Mouse (Mus musculus): ENCODE results near the gene Oasl1. TPM values are rescaled to one million over a fixed set of nuclear protein-coding genes. Genes with fewer than 3 reads are reported as not detected.

The Oasl1 gene
- polyA plus RNA-seq, 1 experiment = 10.1 TPM

DNA sequence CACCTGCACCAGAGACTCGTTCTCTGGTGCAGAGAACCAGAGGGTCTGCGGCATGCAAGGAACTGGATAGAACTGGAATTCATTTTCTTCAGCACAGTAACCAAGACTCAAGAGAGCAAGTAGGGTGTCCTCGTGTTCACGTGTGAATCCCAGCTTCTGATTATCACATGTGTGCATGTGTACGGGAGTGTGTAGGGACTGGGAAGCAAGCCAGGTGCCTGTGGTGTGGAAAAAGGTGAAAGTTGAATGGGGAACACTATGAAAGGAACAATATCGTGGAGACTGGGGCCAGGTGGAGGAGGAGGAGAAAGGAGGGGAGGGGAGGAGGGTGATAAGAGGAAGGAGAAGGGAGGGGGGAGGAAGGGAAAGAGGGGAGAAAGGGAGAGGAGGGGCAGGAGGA is 36.2 kb upstream of the Oasl1 start:
- H3K4me1 ChIP-seq (ENCODE audit: control insufficient read depth, insufficient read depth, insufficient read length) = no peaks in the 10 kb centered on the region
- WGBS = 56% methylated on average over 6 of the region's 6 CpGs
- no peak for DNase-seq (ENCODE audit: low read depth in 1 of 2, low spot score in 2 of 2)
- H3K4me3 ChIP-seq (ENCODE audit: extremely low read depth, insufficient read depth, insufficient read length) = no peak overlapping the region
- no peaks in the 10 kb centered on the region for H3K36me3 ChIP-seq (ENCODE audit: control insufficient read depth, insufficient read depth, low read length)
- no peak for TF ChIP-seq POLR2A (IDR thresholded peaks at IDR 0.05; ENCODE audit: low read depth, low read length)
- no peak for TF ChIP-seq CTCF (IDR thresholded peaks at IDR 0.05; ENCODE audit: extremely low read depth, insufficient read depth, insufficient read length, insufficient replicate concordance)
- H3K27ac ChIP-seq (ENCODE audit: insufficient read depth, low read length) = no peak overlapping the region
- H3K27me3 ChIP-seq (ENCODE audit: control insufficient read depth, insufficient read depth, low read length) = no peaks in the 10 kb centered on the region

DNA sequence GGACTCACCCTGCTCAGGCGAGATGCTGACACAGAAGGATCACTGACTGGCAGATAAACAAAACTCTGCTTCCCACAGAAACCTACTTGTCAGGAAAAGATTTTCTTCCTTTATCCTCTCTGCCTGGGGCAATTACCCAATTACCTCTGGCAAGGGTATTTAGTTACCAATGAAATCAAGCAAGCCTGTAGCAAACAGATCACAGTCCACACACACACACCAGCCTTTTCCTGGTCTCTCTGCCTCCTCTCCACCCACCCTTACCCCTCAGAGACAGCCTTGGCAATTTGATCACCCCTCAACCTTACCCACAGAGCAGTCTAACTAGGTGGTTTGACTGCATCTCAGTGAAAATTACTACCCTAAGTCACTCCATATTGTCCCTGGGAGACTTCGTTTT is 34.0 kb upstream of the Oasl1 start:
- no peak overlapping the region for H3K4me3 ChIP-seq (ENCODE audit: extremely low read depth, insufficient read depth, insufficient read length)
- no peaks in the 10 kb centered on the region for H3K4me1 ChIP-seq (ENCODE audit: control insufficient read depth, insufficient read depth, insufficient read length)
- WGBS = 95% methylated on average over 2 of the region's 2 CpGs
- TF ChIP-seq CTCF (IDR thresholded peaks at IDR 0.05; ENCODE audit: extremely low read depth, insufficient read depth, insufficient read length, insufficient replicate concordance) = no peak
- TF ChIP-seq POLR2A (IDR thresholded peaks at IDR 0.05; ENCODE audit: low read depth, low read length) = no peak
- H3K27ac ChIP-seq (ENCODE audit: insufficient read depth, low read length) = no peak overlapping the region
- no peak for DNase-seq (ENCODE audit: low read depth in 1 of 2, low spot score in 2 of 2)
- no peaks in the 10 kb centered on the region for H3K27me3 ChIP-seq (ENCODE audit: control insufficient read depth, insufficient read depth, low read length)
- no peaks in the 10 kb centered on the region for H3K36me3 ChIP-seq (ENCODE audit: control insufficient read depth, insufficient read depth, low read length)

- no peaks in the 10 kb centered on the region for H3K27me3 ChIP-seq (ENCODE audit: control insufficient read depth, insufficient read depth, low read length)
- H3K27ac ChIP-seq (ENCODE audit: insufficient read depth, low read length) = no peak overlapping the region
- no peaks in the 10 kb centered on the region for H3K36me3 ChIP-seq (ENCODE audit: control insufficient read depth, insufficient read depth, low read length)
- no peak for DNase-seq (ENCODE audit: low read depth in 1 of 2, low spot score in 2 of 2)
- TF ChIP-seq POLR2A (IDR thresholded peaks at IDR 0.05; ENCODE audit: low read depth, low read length) (no peak), CTCF (IDR thresholded peaks at IDR 0.05; ENCODE audit: extremely low read depth, insufficient read depth, insufficient read length, insufficient replicate concordance) (no peak)
- WGBS = 90% methylated on average over 4 of the region's 4 CpGs
- peaks cover 7% of the 10 kb centered on the region; the same call in 1 of the 2 replicates for H3K4me1 ChIP-seq (ENCODE audit: control insufficient read depth, insufficient read depth, insufficient read length)
- H3K4me3 ChIP-seq (ENCODE audit: extremely low read depth, insufficient read depth, insufficient read length) = no peak overlapping the region
Observed at GRCm38 (mm10) chr5:114895542-114895941, 27.5 kb upstream of the Oasl1 start.

DNA sequence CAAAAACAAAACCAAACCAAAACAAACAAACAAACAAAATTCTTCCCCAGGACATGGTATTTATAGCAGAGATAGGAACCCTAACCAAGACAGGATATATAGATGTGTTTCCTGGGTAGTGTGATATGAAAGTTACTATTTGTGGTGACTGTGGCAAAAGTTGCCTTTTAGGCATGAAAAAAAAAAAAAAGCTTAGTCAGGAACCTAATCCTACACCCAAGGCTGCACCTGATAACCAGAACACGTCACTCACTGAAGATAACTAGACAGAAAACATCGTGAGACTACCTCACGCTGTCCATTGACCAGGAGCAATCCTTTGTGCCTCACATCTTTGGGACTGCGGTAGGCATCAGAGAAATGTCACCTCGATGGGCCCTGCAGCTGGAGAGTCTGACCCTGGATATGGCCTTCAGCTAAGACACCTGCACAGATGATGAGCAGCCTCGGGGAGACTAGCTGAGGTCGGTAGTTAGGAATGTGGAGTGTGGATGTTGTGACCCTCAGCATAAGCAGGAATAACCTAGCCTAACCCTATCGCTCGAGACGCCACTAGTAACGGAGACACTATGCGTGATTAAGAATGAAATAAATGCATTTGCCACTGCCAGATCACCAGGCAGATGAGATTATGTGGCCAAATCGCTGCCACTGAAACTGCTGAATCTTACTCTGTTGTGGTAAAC is 26.2 kb upstream of the Oasl1 start, which contains the start of gene Oasl2:
TSS of gene Oasl2 (plus strand) at position 249 of the 686 bp plus-strand sequence.
- Histone ChIP-seq H3K36me3 (ENCODE audit: control insufficient read depth, insufficient read depth, low read length) (no peaks in the 10 kb centered on the region), H3K4me1 (ENCODE audit: control insufficient read depth, insufficient read depth, insufficient read length) (peaks cover 7% of the 10 kb centered on the region; the same call in 1 of the 2 replicates), H3K27me3 (ENCODE audit: control insufficient read depth, insufficient read depth, low read length) (no peaks in the 10 kb centered on the region), H3K27ac (ENCODE audit: insufficient read depth, low read length) (peak within 1 kb of the TSS; percentile 36), H3K4me3 (ENCODE audit: extremely low read depth, insufficient read depth, insufficient read length) (peak within 1 kb of the TSS; percentile 55)
- WGBS = 25% methylated on average over 13 of the region's 13 CpGs
- DNase-seq (ENCODE audit: low read depth in 1 of 2, low spot score in 2 of 2) = no peak
- TF ChIP-seq POLR2A (IDR thresholded peaks at IDR 0.05; ENCODE audit: low read depth, low read length) (no peak), CTCF (IDR thresholded peaks at IDR 0.05; ENCODE audit: extremely low read depth, insufficient read depth, insufficient read length, insufficient replicate concordance) (no peak)

DNA sequence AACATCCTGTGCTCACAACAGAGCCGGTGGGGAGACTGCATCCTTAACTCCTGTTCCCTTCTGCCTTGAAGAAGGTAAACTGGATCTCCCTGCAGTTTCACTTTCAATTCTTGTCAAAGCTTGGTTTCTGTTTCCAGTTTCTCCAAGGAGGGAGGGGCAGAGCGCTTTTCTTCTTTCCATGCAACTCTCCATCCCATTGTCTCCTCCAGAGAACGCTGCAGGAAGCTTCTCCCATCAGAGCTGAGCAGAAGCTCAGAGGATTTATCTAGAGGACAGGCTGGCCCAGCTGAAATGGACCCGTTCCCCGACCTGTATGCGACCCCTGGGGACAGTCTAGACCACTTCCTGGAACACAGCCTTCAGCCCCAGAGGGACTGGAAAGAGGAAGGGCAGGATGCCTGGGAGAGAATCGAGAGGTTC is 25.7 kb upstream of the Oasl1 start:
- WGBS = 1% methylated on average over 7 of the region's 7 CpGs
- Histone ChIP-seq H3K4me1 (ENCODE audit: control insufficient read depth, insufficient read depth, insufficient read length) (peaks cover 7% of the 10 kb centered on the region; the same call in 1 of the 2 replicates), H3K36me3 (ENCODE audit: control insufficient read depth, insufficient read depth, low read length) (no peaks in the 10 kb centered on the region), H3K27me3 (ENCODE audit: control insufficient read depth, insufficient read depth, low read length) (no peaks in the 10 kb centered on the region), H3K4me3 (ENCODE audit: extremely low read depth, insufficient read depth, insufficient read length) (peak overlapping the region; percentile 55), H3K27ac (ENCODE audit: insufficient read depth, low read length) (peak overlapping the region; percentile 36)
- TF ChIP-seq POLR2A (IDR thresholded peaks at IDR 0.05; ENCODE audit: low read depth, low read length) (no peak), CTCF (IDR thresholded peaks at IDR 0.05; ENCODE audit: extremely low read depth, insufficient read depth, insufficient read length, insufficient replicate concordance) (no peak)
- DNase-seq (ENCODE audit: low read depth in 1 of 2, low spot score in 2 of 2) = peak in 1 of 2 experiments; percentile 14

- Histone ChIP-seq H3K4me3 (ENCODE audit: extremely low read depth, insufficient read depth, insufficient read length) (no peak overlapping the region), H3K36me3 (ENCODE audit: control insufficient read depth, insufficient read depth, low read length) (no peaks in the 10 kb centered on the region), H3K27ac (ENCODE audit: insufficient read depth, low read length) (no peak overlapping the region), H3K4me1 (ENCODE audit: control insufficient read depth, insufficient read depth, insufficient read length) (peaks cover 7% of the 10 kb centered on the region; the same call in 1 of the 2 replicates), H3K27me3 (ENCODE audit: control insufficient read depth, insufficient read depth, low read length) (no peaks in the 10 kb centered on the region)
- DNase-seq (ENCODE audit: low read depth in 1 of 2, low spot score in 2 of 2) = no peak
- WGBS = 28% methylated on average over 7 of the region's 7 CpGs
- TF ChIP-seq POLR2A (IDR thresholded peaks at IDR 0.05; ENCODE audit: low read depth, low read length) (no peak), CTCF (IDR thresholded peaks at IDR 0.05; ENCODE audit: extremely low read depth, insufficient read depth, insufficient read length, insufficient replicate concordance) (no peak)
Observed at GRCm38 (mm10) chr5:114898857-114899256, 24.2 kb upstream of the Oasl1 start.

DNA sequence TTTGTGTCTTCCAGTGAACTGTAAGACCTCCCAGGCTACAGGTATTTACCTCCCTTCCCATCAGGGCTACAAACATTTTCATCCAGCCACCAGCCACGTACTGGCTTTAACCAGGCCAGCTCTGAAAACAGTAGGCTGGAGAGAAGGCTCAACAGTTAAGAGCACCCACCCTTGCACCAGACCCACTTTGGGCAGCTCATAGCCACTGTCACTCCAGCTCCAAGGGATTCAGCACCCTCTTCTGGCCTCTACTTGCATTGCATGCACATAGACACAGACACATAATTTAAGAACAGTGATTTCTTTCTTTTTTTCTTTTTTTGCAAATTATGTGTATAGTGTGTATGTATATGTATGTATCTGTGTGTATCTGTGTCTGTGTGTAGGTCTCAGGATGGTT is 20.6 kb upstream of the Oasl1 start:
- peak in 1 of 2 experiments; percentile 39 for DNase-seq (ENCODE audit: low read depth in 1 of 2, low spot score in 2 of 2)

More for the DNA sequence above, 20.6 kb upstream of the Oasl1 start:
- Histone ChIP-seq H3K4me1 (ENCODE audit: control insufficient read depth, insufficient read depth, insufficient read length) (peaks cover 3% of the 10 kb centered on the region; the same call in 1 of the 2 replicates), H3K4me3 (ENCODE audit: extremely low read depth, insufficient read depth, insufficient read length) (no peak overlapping the region), H3K27ac (ENCODE audit: insufficient read depth, low read length) (no peak overlapping the region), H3K36me3 (ENCODE audit: control insufficient read depth, insufficient read depth, low read length) (peaks cover 10% of the 10 kb centered on the region), H3K27me3 (ENCODE audit: control insufficient read depth, insufficient read depth, low read length) (no peaks in the 10 kb centered on the region)
- WGBS = 74% methylated on average over 1 of the region's 1 CpGs
- TF ChIP-seq CTCF (IDR thresholded peaks at IDR 0.05; ENCODE audit: extremely low read depth, insufficient read depth, insufficient read length, insufficient replicate concordance) (peak; percentile 68; the same call in 1 of the 2 replicates), POLR2A (IDR thresholded peaks at IDR 0.05; ENCODE audit: low read depth, low read length) (no peak)

Measured in spleen, adult 2 months (tissue).